Mouse (Mus musculus) testis, adult 2 months (tissue): ENCODE results near the gene Thsd4.

Experiments used
- CTCF ChIP-seq: fragments of 200-500 bp; IDR thresholded peaks from 2 replicates; pipeline ENCODE4 v1.5.1; 2012; ENCODE audit warnings: low read depth, mild to moderate bottlenecking, inconsistent platforms, low read length, moderate library complexity; ENCODE audit not compliant: control insufficient read depth, insufficient read depth, insufficient replicate concordance
- POLR2A ChIP-seq: fragments of 200-500 bp; IDR thresholded peaks from 2 replicates; pipeline ENCODE4 v1.6.1; 2012; ENCODE audit warnings: low read depth, mild to moderate bottlenecking, inconsistent platforms, low read length, moderate library complexity; ENCODE audit not compliant: control insufficient read depth

- no peak for TF ChIP-seq CTCF
- TF ChIP-seq POLR2A, result no peak
These were observed 487.0 kb downstream of the Thsd4 start for GRCm38 (mm10) chr9:60034883-60035282.
